Mouse (Mus musculus) C2C12 (cell line): ENCODE data around the gene Neurl2. TPM values are rescaled to one million over a fixed set of nuclear protein-coding genes. Genes with fewer than 3 reads are reported as not detected.

ENCODE experiments used
- H3K27me3 ChIP-seq: one replicate; pipeline ENCODE4 v1.6.1; 2011; ENCODE audit not compliant: control insufficient read depth, insufficient read depth, insufficient read length
- H3K36me3 ChIP-seq: one replicate; pipeline ENCODE4 v1.6.1; 2011; ENCODE audit not compliant: control insufficient read depth, insufficient read depth
- H3K4me3 ChIP-seq: one replicate; pipeline ENCODE4 v1.5.1; 2011; ENCODE audit warnings: mild to moderate bottlenecking, control low read depth; ENCODE audit not compliant: poor library complexity, insufficient read depth, severe bottlenecking
- H3K79me2 ChIP-seq: one replicate; pipeline ENCODE4 v1.6.1; 2011; ENCODE audit not compliant: control insufficient read depth, insufficient read depth
- H3K79me3 ChIP-seq: one replicate; pipeline ENCODE4 v1.6.1; 2011; ENCODE audit warnings: low read depth, control low read depth
- H3ac ChIP-seq: one replicate; pipeline ENCODE3; 2011; ENCODE audit warnings: low read depth; ENCODE audit not compliant: control insufficient read depth, insufficient read length
- CEBPB ChIP-seq: IDR thresholded peaks from one replicate; pipeline ENCODE4 v1.6.1; 2011; ENCODE audit warnings: low read depth, mild to moderate bottlenecking, control low read depth, moderate library complexity
- CTCF ChIP-seq: IDR thresholded peaks from one replicate; pipeline ENCODE4 v1.5.1; 2011; ENCODE audit not compliant: control insufficient read depth, insufficient read depth, insufficient read length
- FOSL1 ChIP-seq: IDR thresholded peaks from one replicate; pipeline ENCODE4 v1.8.0; 2011; ENCODE audit warnings: mild to moderate bottlenecking, low read length; ENCODE audit not compliant: poor library complexity, insufficient read depth, severe bottlenecking
- MAX ChIP-seq: IDR thresholded peaks from one replicate; pipeline ENCODE4 v1.6.1; 2011; ENCODE audit warnings: mild to moderate bottlenecking, control low read depth
- MYOD1 ChIP-seq: IDR thresholded peaks from one replicate; pipeline ENCODE4 v1.6.1; 2011; ENCODE audit warnings: low read depth; ENCODE audit not compliant: control insufficient read depth, insufficient read length
- MYOG ChIP-seq: IDR thresholded peaks from one replicate; pipeline ENCODE4 v1.6.1; 2011; ENCODE audit not compliant: control insufficient read depth, insufficient read length; ENCODE audit errors: extremely low read depth
- USF1 ChIP-seq: IDR thresholded peaks from one replicate; pipeline ENCODE4 v1.6.1; 2011; ENCODE audit warnings: low read depth, mild to moderate bottlenecking, control low read depth, moderate library complexity
- polyA plus RNA-seq: library from polyadenylated mRNA; unstranded; fragments of >200 nt; fragmentation: generic; extraction: Trizol; gene quantifications from one replicate; pipeline ENCODE4 v1.2.1, GENCODE M21; 2012; ENCODE audit warnings: missing spikeins

Neurl2 gene
- polyA plus RNA-seq, 1 experiment: 11.3 TPM

DNA sequence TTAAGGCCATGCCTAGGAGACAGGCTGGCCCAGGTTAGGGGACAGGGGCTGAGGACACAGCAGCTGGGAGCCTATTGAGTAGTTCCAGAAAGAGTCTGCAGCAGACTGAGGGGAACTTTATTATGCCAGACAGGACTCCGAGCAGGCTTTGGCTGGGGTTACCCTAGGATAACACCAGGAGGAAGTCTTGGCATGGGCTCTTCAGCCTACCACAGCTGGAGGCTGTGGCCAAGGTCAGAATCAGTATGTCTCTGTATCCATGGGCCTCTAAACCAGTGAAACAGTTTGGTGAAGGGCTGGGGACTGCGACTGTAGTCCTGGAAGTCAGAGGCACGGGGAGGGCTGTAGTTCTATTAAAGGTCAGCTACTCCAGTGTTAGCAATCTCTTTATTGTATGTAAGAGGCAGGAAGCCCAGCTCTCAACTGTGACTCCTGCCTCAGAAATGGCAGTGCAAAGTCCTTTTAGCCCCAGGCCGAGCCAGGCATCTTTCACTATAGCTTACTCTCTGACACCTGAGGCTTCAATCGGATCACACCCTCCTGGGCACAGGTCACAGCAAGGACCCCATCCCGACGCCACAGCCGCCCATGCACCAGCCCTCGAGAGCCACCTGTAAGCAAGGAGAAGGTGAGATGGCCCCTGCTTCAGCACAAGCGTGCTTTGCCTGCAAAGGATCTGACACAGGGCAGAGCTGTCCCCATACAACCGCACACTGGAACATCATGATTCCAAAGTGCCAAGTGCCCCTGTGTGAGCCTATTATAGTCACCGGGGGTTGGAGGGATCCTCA lies 40.7 kb downstream of the Neurl2 start:
- Histone ChIP-seq H3ac (no peak overlapping the region), H3K4me3 (no peak overlapping the region), H3K79me2 (peaks cover 7% of the 10 kb centered on the region), H3K27me3 (no peaks in the 10 kb centered on the region), H3K36me3 (peaks cover 75% of the 10 kb centered on the region), H3K79me3 (no peaks in the 10 kb centered on the region)
- TF ChIP-seq USF1 (no peak), MAX (no peak), MYOG (no peak), CEBPB (no peak), FOSL1 (no peak), MYOD1 (no peak), CTCF (no peak)

DNA sequence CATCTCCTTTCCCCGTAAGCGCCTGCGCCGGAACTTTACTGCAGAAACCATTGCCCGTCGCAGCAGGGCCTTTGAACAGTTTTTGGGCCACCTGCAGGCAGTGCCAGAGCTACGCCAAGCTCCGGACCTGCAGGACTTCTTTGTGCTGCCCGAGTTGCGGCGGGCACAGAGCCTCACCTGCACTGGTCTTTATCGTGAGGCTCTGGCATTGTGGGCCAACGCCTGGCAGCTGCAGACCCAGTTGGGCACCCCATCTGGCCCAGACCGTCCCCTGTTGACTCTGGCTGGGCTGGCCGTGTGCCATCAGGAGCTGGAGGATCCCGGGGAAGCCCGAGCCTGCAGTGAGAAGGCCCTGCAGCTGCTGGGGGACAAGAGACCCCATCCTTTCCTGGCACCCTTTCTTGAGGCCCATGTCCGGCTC lies 41.4 kb downstream of the Neurl2 start:
- peaks cover 9% of the 10 kb centered on the region for H3K79me2 ChIP-seq
- H3ac ChIP-seq: no peak overlapping the region
- TF ChIP-seq CTCF (no peak), MYOG (no peak), USF1 (no peak), FOSL1 (no peak), MAX (no peak), CEBPB (no peak), MYOD1 (no peak)
- peaks cover 69% of the 10 kb centered on the region for H3K36me3 ChIP-seq
- H3K27me3 ChIP-seq: no peaks in the 10 kb centered on the region
- no peak overlapping the region for H3K4me3 ChIP-seq
- H3K79me3 ChIP-seq: no peaks in the 10 kb centered on the region

DNA sequence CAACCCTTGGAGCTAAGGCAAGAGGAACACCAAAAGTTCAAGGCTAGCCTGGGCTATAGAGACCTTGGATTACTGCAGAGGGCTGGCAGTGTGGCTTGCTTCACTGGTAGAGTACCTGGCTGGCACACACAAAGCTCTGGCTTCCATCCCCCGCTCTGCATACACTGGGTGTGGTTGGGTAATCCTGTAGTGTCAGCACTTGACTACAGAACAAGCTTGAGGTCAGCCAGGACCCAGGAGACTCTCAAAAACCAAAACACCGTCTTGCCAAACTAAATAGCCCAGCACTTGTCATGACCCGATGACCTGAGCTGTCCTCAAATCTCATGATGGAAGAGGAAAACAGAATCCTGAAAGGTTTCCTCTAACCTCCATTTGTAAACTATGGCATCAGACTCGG lies 42.8 kb downstream of the Neurl2 start:
- Histone ChIP-seq H3K4me3 (no peak overlapping the region), H3K79me2 (peaks cover 9% of the 10 kb centered on the region), H3ac (no peak overlapping the region), H3K27me3 (no peaks in the 10 kb centered on the region), H3K79me3 (no peaks in the 10 kb centered on the region), H3K36me3 (peaks cover 62% of the 10 kb centered on the region)
- TF ChIP-seq CEBPB (no peak), FOSL1 (no peak), CTCF (no peak), MYOD1 (no peak), MAX (no peak), USF1 (no peak), MYOG (no peak)

DNA sequence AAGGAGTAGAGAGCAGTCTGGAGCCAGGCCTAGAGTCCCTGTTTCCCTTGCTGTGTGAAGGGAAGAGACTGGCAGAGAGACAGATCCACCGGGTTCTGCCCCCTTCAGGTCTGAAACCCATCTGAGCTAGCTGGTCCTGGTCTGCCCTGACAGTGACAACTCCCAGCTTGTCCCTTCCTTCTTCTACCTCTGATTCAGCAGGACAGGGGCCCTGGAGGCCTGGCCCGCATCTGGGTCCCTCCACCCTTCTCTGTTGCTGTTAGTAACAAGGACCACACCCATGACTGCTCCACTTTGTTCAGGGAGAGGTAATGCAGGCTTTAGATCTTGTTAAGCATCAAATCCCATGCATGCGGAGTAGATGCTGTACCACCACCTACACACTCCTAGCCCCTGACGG lies 44.8 kb downstream of the Neurl2 start:
- no peak overlapping the region for H3ac ChIP-seq
- H3K27me3 ChIP-seq: no peaks in the 10 kb centered on the region
- H3K4me3 ChIP-seq: no peak overlapping the region
- H3K79me2 ChIP-seq: peaks cover 9% of the 10 kb centered on the region
- H3K36me3 ChIP-seq: peaks cover 46% of the 10 kb centered on the region
- TF ChIP-seq CEBPB (no peak), MAX (no peak), MYOD1 (no peak), FOSL1 (no peak), MYOG (no peak), USF1 (no peak), CTCF (no peak)
- H3K79me3 ChIP-seq: no peaks in the 10 kb centered on the region

DNA sequence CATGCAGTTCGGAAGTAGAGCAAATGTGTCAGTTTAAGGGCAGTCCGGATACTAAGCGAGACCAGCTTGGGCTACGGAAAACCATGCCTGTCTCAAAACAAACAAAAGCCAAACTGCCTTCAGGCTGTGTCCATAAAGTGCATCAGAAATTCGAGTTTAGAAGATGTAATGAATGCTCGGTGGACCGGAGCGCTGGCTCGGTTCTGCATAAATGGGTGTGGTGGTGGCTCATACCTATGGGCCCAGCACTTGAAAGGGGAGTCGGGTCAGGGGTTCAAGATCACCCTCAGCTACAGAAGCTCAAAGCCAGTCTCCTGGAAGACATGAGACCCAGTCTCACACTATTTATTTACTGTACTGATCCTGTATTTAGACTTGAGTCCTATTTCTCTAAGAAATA lies 45.5 kb downstream of the Neurl2 start:
- no peak overlapping the region for H3ac ChIP-seq
- peaks cover 42% of the 10 kb centered on the region for H3K36me3 ChIP-seq
- TF ChIP-seq MYOG (no peak), MAX (no peak), CEBPB (no peak), FOSL1 (no peak), USF1 (no peak), CTCF (no peak), MYOD1 (no peak)
- no peak overlapping the region for H3K4me3 ChIP-seq
- no peaks in the 10 kb centered on the region for H3K27me3 ChIP-seq
- H3K79me3 ChIP-seq: no peaks in the 10 kb centered on the region
- H3K79me2 ChIP-seq: peaks cover 9% of the 10 kb centered on the region

DNA sequence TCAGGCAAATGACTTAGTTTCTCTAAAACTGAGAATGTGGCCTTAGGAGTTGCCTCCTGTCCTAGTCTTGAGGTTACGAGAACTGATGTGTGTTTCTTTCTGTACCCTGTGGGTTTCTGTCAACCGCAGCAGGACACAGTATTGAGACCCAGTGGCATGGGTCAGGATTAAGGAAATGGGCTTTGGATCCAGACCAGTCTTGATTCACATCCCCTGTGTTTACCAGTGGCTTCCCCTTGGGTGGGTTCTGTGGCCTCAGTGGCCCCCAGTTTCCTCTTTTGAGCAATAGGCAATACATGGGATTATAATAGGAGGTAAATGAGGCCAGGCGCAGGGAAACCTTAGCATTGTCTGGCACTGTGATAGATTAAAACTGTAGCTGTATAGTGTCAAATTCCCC lies 46.2 kb downstream of the Neurl2 start:
- H3ac ChIP-seq: no peak overlapping the region
- H3K27me3 ChIP-seq: no peaks in the 10 kb centered on the region
- peak overlapping the region; percentile 45 for H3K4me3 ChIP-seq
- H3K79me2 ChIP-seq: peaks cover 9% of the 10 kb centered on the region
- no peaks in the 10 kb centered on the region for H3K79me3 ChIP-seq
- H3K36me3 ChIP-seq: peaks cover 38% of the 10 kb centered on the region
- TF ChIP-seq MAX: no peak
- TF ChIP-seq MYOD1: no peak
- no peak for TF ChIP-seq CTCF
- no peak for TF ChIP-seq MYOG
- no peak for TF ChIP-seq USF1
- TF ChIP-seq FOSL1: no peak
- TF ChIP-seq CEBPB: no peak
